Mouse (Mus musculus): ENCODE measurements around the gene Pecam1. TPM values are rescaled to one million over a fixed set of nuclear protein-coding genes. Genes with fewer than 3 reads are reported as not detected.

Gene Pecam1
- polyA plus RNA-seq, 1 experiment from 2014 or later: 46.8 TPM

- no peak overlapping the region for H3K4me3 ChIP-seq (ENCODE audit: low read length)
- WGBS: 89% methylated on average over 6 of the region's 6 CpGs
These were observed 52.1 kb downstream of the Pecam1 start for GRCm38 (mm10) chr11:106698289-106698688.

GRCm38 (mm10) chr11:106695917-106696316 lies 54.5 kb downstream of the Pecam1 start:
- WGBS: 97% methylated on average over 3 of the region's 3 CpGs
- H3K27me3 ChIP-seq (ENCODE audit: control insufficient read depth, insufficient read depth, low read length): no peaks in the 10 kb centered on the region
- no peak for ATAC-seq (ENCODE audit: low FRiP score, low TSS enrichment)
- H3K36me3 ChIP-seq (ENCODE audit: control insufficient read depth, insufficient read depth, low read length): no peaks in the 10 kb centered on the region
- no peak overlapping the region for H3K4me2 ChIP-seq (replicated peaks; ENCODE audit: low read depth, low read length)
- no peak overlapping the region for H3K4me3 ChIP-seq (ENCODE audit: low read length)
- H3K9me3 ChIP-seq (ENCODE audit: control insufficient read depth, low read length): no peaks in the 10 kb centered on the region
- no peaks in the 10 kb centered on the region for H3K4me1 ChIP-seq (ENCODE audit: control insufficient read depth, insufficient read depth, low read length)
- no peak overlapping the region for H3K27ac ChIP-seq (ENCODE audit: low read depth, low read length)
- no peak overlapping the region for H3K9ac ChIP-seq (ENCODE audit: low read depth, low read length)

More at GRCm38 (mm10) chr11:106698289-106698688, 52.1 kb downstream of the Pecam1 start:
- H3K4me2 ChIP-seq (replicated peaks; ENCODE audit: low read depth, low read length): no peak overlapping the region
- H3K27me3 ChIP-seq (ENCODE audit: control insufficient read depth, insufficient read depth, low read length): no peaks in the 10 kb centered on the region
- H3K4me1 ChIP-seq (ENCODE audit: control insufficient read depth, insufficient read depth, low read length): no peaks in the 10 kb centered on the region
- H3K36me3 ChIP-seq (ENCODE audit: control insufficient read depth, insufficient read depth, low read length): no peaks in the 10 kb centered on the region
- no peak overlapping the region for H3K9ac ChIP-seq (ENCODE audit: low read depth, low read length)
- ATAC-seq (ENCODE audit: low FRiP score, low TSS enrichment): no peak
- no peaks in the 10 kb centered on the region for H3K9me3 ChIP-seq (ENCODE audit: control insufficient read depth, low read length)
- no peak overlapping the region for H3K27ac ChIP-seq (ENCODE audit: low read depth, low read length)

- Histone ChIP-seq H3K36me3 (ENCODE audit: control insufficient read depth, insufficient read depth, low read length) (no peaks in the 10 kb centered on the region), H3K27me3 (ENCODE audit: control insufficient read depth, insufficient read depth, low read length) (no peaks in the 10 kb centered on the region), H3K4me2 (replicated peaks; ENCODE audit: low read depth, low read length) (no peak overlapping the region), H3K4me3 (ENCODE audit: low read length) (no peak overlapping the region), H3K9me3 (ENCODE audit: control insufficient read depth, low read length) (no peaks in the 10 kb centered on the region), H3K4me1 (ENCODE audit: control insufficient read depth, insufficient read depth, low read length) (no peaks in the 10 kb centered on the region), H3K9ac (ENCODE audit: low read depth, low read length) (no peak overlapping the region), H3K27ac (ENCODE audit: low read depth, low read length) (no peak overlapping the region)
- no peak for ATAC-seq (ENCODE audit: low FRiP score, low TSS enrichment)
- WGBS: 83% methylated on average over 4 of the region's 4 CpGs
These were observed 57.5 kb downstream of the Pecam1 start for GRCm38 (mm10) chr11:106692890-106693289.

- H3K9ac ChIP-seq (ENCODE audit: low read depth, low read length): no peak overlapping the region
- H3K27me3 ChIP-seq (ENCODE audit: control insufficient read depth, insufficient read depth, low read length): no peaks in the 10 kb centered on the region
- no peak overlapping the region for H3K4me2 ChIP-seq (replicated peaks; ENCODE audit: low read depth, low read length)
- no peak overlapping the region for H3K27ac ChIP-seq (ENCODE audit: low read depth, low read length)
- no peaks in the 10 kb centered on the region for H3K4me1 ChIP-seq (ENCODE audit: control insufficient read depth, insufficient read depth, low read length)
- no peaks in the 10 kb centered on the region for H3K36me3 ChIP-seq (ENCODE audit: control insufficient read depth, insufficient read depth, low read length)
- no peak overlapping the region for H3K4me3 ChIP-seq (ENCODE audit: low read length)
- no peak for ATAC-seq (ENCODE audit: low FRiP score, low TSS enrichment)
- WGBS: 77% methylated on average over 5 of the region's 5 CpGs
- H3K9me3 ChIP-seq (ENCODE audit: control insufficient read depth, low read length): no peaks in the 10 kb centered on the region
These were observed 62.1 kb downstream of the Pecam1 start for GRCm38 (mm10) chr11:106688375-106688774.

- no peaks in the 10 kb centered on the region for H3K4me1 ChIP-seq (ENCODE audit: control insufficient read depth, insufficient read depth, low read length)
- H3K4me2 ChIP-seq (replicated peaks; ENCODE audit: low read depth, low read length): no peak overlapping the region
- no peak for ATAC-seq (ENCODE audit: low FRiP score, low TSS enrichment)
- no peaks in the 10 kb centered on the region for H3K36me3 ChIP-seq (ENCODE audit: control insufficient read depth, insufficient read depth, low read length)
- no peaks in the 10 kb centered on the region for H3K9me3 ChIP-seq (ENCODE audit: control insufficient read depth, low read length)
- H3K27ac ChIP-seq (ENCODE audit: low read depth, low read length): no peak overlapping the region
- H3K9ac ChIP-seq (ENCODE audit: low read depth, low read length): no peak overlapping the region
- WGBS: 84% methylated on average over 9 of the region's 9 CpGs
- H3K27me3 ChIP-seq (ENCODE audit: control insufficient read depth, insufficient read depth, low read length): no peaks in the 10 kb centered on the region
- no peak overlapping the region for H3K4me3 ChIP-seq (ENCODE audit: low read length)
These were observed 63.1 kb downstream of the Pecam1 start for GRCm38 (mm10) chr11:106687293-106687692.

GRCm38 (mm10) chr11:106684027-106684426 lies 66.4 kb downstream of the Pecam1 start:
- Histone ChIP-seq H3K9me3 (ENCODE audit: control insufficient read depth, low read length) (no peaks in the 10 kb centered on the region), H3K4me2 (replicated peaks; ENCODE audit: low read depth, low read length) (no peak overlapping the region), H3K36me3 (ENCODE audit: control insufficient read depth, insufficient read depth, low read length) (no peaks in the 10 kb centered on the region), H3K27me3 (ENCODE audit: control insufficient read depth, insufficient read depth, low read length) (no peaks in the 10 kb centered on the region), H3K27ac (ENCODE audit: low read depth, low read length) (no peak overlapping the region), H3K9ac (ENCODE audit: low read depth, low read length) (no peak overlapping the region), H3K4me1 (ENCODE audit: control insufficient read depth, insufficient read depth, low read length) (no peaks in the 10 kb centered on the region), H3K4me3 (ENCODE audit: low read length) (no peak overlapping the region)
- no peak for ATAC-seq (ENCODE audit: low FRiP score, low TSS enrichment)
- WGBS: 78% methylated on average over 8 of the region's 8 CpGs

GRCm38 (mm10) chr11:106683345-106683744 lies 67.1 kb downstream of the Pecam1 start:
- H3K9me3 ChIP-seq (ENCODE audit: control insufficient read depth, low read length): no peaks in the 10 kb centered on the region
- H3K27me3 ChIP-seq (ENCODE audit: control insufficient read depth, insufficient read depth, low read length): no peaks in the 10 kb centered on the region
- H3K27ac ChIP-seq (ENCODE audit: low read depth, low read length): no peak overlapping the region
- 88% methylated on average over 3 of the region's 3 CpGs for WGBS
- ATAC-seq (ENCODE audit: low FRiP score, low TSS enrichment): no peak
- no peaks in the 10 kb centered on the region for H3K4me1 ChIP-seq (ENCODE audit: control insufficient read depth, insufficient read depth, low read length)
- H3K9ac ChIP-seq (ENCODE audit: low read depth, low read length): no peak overlapping the region
- no peak overlapping the region for H3K4me2 ChIP-seq (replicated peaks; ENCODE audit: low read depth, low read length)
- no peaks in the 10 kb centered on the region for H3K36me3 ChIP-seq (ENCODE audit: control insufficient read depth, insufficient read depth, low read length)
- no peak overlapping the region for H3K4me3 ChIP-seq (ENCODE audit: low read length)

GRCm38 (mm10) chr11:106681138-106681537 lies 69.3 kb downstream of the Pecam1 start:
- 92% methylated on average over 6 of the region's 6 CpGs for WGBS
- no peak overlapping the region for H3K9ac ChIP-seq (ENCODE audit: low read depth, low read length)
- H3K4me3 ChIP-seq (ENCODE audit: low read length): no peak overlapping the region
- no peaks in the 10 kb centered on the region for H3K36me3 ChIP-seq (ENCODE audit: control insufficient read depth, insufficient read depth, low read length)
- H3K4me1 ChIP-seq (ENCODE audit: control insufficient read depth, insufficient read depth, low read length): no peaks in the 10 kb centered on the region
- ATAC-seq (ENCODE audit: low FRiP score, low TSS enrichment): no peak
- H3K4me2 ChIP-seq (replicated peaks; ENCODE audit: low read depth, low read length): no peak overlapping the region
- no peak overlapping the region for H3K27ac ChIP-seq (ENCODE audit: low read depth, low read length)
- H3K27me3 ChIP-seq (ENCODE audit: control insufficient read depth, insufficient read depth, low read length): no peaks in the 10 kb centered on the region
- no peaks in the 10 kb centered on the region for H3K9me3 ChIP-seq (ENCODE audit: control insufficient read depth, low read length)

GRCm38 (mm10) chr11:106679874-106680273 lies 70.6 kb downstream of the Pecam1 start:
- no peaks in the 10 kb centered on the region for H3K36me3 ChIP-seq (ENCODE audit: control insufficient read depth, insufficient read depth, low read length)
- no peak overlapping the region for H3K4me3 ChIP-seq (ENCODE audit: low read length)
- peaks cover 3% of the 10 kb centered on the region; the same call in 1 of the 2 replicates for H3K4me1 ChIP-seq (ENCODE audit: control insufficient read depth, insufficient read depth, low read length)
- 56% methylated on average over 6 of the region's 6 CpGs for WGBS
- no peak for ATAC-seq (ENCODE audit: low FRiP score, low TSS enrichment)
- H3K4me2 ChIP-seq (replicated peaks; ENCODE audit: low read depth, low read length): no peak overlapping the region
- H3K9me3 ChIP-seq (ENCODE audit: control insufficient read depth, low read length): no peaks in the 10 kb centered on the region
- H3K27ac ChIP-seq (ENCODE audit: low read depth, low read length): no peak overlapping the region
- H3K9ac ChIP-seq (ENCODE audit: low read depth, low read length): no peak overlapping the region
- H3K27me3 ChIP-seq (ENCODE audit: control insufficient read depth, insufficient read depth, low read length): no peaks in the 10 kb centered on the region

All from kidney, embryonic 14.5 days (tissue).